Mouse (Mus musculus) testis, postnatal 10 days (tissue): ENCODE results near the gene Cep135.
A peak's percentile ranks its signal among the peaks of the same experiment; 100 is the strongest.

Experiments used
- DNase-seq: peaks from one replicate; pipeline ENCODE4 v3.0.0; 2021; ENCODE audit warnings: low spot score

Cep135 gene

DNA sequence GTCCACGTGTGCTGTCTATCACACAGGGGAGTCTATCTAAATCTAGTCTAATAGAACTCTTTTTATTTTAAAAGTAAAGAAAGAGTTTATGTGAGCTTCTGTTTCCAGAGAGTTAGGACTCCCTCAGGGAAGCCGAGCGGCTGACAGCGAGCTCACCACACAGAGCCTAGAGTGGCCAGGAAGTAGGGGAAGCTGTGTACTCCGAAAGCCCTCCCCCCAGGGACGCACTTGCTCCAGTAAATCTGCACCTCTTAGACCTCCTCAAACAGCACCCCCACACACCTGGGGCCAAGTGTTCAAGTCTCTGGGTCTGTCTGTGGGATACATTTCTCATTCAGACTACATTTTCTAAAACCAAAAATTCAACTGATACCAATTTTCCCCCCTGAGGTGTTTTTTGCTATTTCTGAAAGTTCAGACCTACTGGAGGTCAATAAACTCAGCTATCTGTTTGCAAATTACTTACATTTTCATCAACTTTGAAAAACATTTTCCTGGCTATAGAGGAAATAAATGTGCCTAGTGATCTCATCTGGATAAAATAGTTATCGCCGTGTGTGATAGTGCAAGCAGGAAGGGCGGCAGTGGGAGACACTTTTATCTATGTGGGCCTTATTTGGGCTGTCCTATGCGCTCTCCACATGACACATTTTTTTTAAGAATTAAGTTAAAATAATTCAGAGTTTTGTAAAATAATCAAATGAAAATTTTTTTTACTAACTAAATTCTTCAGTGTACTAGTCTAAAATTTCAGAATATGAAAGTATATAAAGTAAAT is 56.8 kb downstream of the Cep135 start:
- no peak for DNase-seq

DNA sequence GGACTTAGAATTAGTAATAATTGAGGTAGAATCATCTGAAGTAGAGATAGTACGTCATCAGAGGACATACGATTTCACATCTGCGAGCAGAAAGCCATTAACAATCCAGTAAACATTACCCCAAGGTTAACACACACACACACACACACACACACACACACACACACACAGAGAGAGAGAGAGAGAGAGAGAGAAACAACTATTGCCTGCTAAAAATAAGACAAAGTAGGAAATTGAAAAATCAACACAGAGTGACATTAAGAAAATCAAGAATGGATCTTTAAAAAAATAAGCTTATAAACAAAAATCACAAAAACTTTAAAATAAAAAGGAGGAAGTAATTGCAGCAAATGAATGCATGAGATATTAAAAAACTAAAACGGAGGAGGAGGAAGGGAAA is 61.4 kb downstream of the Cep135 start:
- DNase-seq, result no peak

DNA sequence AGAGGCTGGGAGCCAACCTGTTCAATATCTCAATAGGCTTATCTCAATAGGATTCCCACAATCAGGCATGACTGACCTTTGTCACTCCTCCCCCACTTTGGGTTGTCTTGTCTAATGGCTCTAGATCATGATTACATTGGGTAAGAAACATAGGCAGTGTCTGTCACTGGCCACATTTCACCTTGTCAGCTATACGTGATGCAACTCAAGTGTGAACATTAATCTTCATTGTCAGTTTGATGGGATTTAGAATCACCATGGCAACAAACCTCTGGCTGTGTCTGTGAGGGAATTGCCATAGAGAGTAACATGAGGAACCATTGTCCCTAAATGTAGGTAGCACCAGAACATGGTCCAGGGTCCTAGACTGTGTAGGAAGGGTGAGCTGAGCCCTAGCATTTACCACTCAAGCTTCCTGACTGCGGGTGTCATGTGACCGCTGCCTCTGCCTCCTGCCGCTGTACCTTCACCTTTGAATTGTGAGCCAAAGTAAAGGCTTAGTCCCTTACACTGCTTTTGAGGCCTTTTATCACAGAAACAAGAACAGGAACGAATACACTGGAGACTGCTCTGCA is 62.7 kb downstream of the Cep135 start:
- no peak for DNase-seq

- DNase-seq, result no peak
These were observed 67.7 kb downstream of the Cep135 start, which contains the start of gene C530008M17Rik for GRCm38 (mm10) chr5:76656212-76656611. TSS of gene C530008M17Rik (plus strand) at chr5:76656512.

DNA sequence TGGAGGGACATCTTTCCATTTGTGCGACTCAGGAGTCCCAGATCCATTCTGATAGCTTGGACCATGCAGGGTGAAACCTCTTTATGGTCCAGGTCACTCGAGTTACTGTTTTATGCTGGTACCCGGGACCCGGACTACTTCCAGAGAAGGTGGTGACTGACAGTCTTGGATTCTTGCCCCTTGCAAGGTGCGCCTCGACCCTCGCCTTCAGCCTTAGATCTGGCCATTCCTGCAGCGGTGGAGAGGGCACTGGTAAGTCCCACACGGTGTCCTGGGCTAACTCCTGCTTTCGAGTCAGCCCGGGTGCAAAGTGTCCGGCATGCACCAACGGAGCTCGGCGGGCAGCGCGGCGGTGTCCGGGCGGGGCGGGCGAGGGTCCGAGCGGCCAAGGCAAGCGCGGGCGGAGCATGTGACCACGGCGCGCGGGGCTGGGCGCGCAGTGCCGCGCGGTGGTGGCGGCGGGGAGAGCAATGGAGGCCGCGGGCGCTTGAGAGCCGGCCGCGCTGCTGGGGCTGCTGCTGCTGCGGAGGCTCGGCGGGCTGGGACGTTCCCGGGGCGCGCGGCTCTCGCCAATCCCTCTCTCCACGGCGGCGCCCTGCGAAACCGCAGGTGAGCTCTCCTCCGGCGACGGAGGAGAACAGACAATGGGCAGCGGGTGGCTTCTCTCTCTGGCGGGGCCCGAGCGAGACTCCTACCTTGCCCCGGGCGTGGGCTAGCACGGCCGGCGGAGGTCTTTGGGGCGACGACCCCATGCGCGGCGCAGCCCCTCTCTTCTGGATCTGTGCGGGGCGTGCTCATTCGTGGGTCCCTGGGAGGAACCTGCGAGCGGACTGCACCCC is 69.0 kb downstream of the Cep135 start:
- DNase-seq, result peak; percentile 81

DNA sequence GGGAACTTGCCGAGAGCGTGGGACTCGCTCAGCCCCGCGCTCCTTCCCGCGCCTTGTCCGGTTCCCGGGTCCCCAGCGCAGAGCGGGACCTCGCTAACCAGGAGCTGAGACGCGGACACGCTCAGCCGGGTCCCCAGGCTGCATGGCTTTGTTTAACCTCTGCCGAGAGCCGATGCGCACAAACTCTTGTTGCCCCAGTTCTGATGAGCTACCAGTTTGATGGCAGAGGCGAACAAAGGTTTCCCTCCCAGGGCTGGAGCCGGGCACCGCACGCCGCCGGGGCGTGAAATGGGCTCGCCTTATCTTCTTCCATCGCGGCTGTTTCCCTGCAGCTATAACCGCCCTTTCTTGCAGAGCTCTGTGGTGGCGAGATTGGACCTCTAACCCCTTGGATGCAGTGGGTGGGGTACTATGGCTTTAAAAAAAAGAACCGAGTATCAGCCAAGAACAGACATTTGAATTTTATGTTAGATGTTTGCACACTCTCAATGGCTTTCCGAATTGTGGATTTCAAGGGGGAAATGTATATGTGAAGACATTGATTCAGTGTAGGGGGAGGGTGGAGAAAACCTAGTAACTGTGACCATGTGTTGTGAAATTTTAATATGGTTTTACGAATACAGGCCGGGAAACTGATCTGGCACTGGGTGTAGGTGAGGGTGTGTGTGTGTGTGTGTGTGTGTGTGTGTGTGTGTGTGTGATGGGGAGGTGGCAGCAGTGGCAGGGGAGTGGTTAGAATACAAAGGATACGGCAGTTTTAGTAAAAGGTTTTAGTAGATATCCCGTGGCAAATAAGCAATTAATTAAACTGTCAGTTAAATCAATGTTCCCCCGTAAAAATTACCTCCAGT is 69.8 kb downstream of the Cep135 start:
- peak; percentile 53 for DNase-seq

DNA sequence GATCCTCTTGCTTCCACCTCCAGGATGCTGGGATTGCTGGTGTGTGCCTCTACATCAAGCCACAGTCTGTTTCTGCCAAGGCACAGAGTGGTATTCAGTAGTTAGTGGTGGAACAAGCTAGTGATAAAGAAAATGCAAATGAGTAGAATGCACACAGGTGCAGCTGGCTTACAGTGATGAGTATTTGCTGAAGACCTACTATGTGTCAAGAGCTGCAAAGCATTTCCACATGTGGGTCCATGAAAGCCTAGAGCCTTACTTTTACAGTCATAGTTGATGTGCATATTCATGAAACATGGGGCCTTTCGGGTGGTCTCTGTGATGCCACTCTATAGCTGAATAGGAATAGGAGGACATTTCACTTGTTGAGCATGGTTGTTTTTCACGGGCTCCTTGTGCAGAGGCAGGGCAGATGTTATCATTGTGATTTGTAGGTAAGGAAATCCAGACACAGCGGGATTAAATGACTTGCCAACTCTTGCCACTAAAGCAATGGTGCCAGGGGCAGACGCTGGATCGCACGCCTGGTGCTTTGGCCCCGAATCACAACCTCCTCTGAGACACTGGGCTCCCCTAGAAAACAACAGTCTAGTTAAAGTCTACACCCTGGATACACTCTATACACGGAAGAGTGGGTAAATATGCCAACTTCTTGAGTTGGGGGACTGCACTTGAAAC is 71.6 kb downstream of the Cep135 start:
- no peak for DNase-seq

- DNase-seq, result no peak
These were observed 72.8 kb downstream of the Cep135 start for GRCm38 (mm10) chr5:76661310-76661709.

- no peak for DNase-seq
These were observed 76.4 kb downstream of the Cep135 start for GRCm38 (mm10) chr5:76664936-76665335.

DNA sequence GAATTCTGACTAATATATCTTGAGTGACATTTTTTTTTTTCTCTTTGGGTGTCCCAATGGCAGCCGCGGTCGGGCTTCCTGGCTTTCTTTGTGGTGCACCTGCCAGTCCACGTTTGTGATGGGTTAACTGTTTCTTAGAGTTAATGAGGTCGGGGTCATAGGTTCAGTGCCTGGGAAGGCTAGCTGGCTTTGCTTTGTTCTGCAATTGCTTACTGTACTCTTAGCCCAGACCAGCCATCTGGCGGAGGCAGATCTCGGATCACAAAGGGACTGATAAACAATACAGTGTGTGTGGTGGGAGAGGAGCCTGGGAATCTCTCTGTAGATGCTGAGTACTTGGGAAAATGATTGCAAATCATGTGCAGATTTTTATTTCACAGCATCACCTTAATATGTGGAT is 76.9 kb downstream of the Cep135 start:
- no peak for DNase-seq

- DNase-seq, result no peak
These were observed 77.7 kb downstream of the Cep135 start for GRCm38 (mm10) chr5:76666026-76666756.

DNA sequence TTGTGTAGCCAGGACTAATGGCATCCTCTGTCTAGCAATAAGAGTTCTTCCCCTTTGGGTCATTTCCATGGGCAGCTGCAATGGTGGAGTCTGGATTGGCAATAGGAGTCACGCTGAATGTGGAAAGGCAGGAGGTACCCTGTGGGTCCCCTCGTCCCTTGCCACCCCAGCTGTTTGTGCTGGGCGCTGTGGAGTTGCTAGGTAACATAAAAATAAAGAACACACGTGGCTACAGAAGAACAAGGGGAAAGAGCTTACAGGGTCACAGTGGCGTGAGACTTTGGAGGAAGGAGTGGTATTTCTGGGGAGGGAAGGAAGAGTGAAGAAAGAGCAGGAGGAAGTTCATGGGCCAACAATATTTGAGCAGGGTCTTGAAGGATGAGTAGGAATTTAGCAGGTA is 79.6 kb downstream of the Cep135 start:
- no peak for DNase-seq

DNA sequence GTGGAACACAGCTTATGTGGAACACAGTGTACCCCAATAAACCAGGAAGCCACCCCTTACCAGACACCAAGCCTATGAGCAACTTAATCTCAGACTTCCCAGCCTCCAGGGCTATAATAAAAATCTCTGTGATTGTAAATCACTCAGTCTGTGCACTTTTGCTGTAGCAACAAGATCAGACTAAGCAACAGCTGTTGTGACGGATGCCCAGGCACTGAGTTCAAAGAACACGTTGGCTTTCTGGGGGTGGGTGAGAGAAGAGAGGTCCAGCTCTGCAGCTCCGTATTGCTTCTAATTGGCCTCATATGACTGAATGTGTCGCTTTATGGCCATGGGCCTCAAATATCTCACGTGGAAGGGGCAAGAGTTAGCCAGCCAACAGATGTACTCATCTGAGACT is 80.0 kb downstream of the Cep135 start:
- no peak for DNase-seq

DNA sequence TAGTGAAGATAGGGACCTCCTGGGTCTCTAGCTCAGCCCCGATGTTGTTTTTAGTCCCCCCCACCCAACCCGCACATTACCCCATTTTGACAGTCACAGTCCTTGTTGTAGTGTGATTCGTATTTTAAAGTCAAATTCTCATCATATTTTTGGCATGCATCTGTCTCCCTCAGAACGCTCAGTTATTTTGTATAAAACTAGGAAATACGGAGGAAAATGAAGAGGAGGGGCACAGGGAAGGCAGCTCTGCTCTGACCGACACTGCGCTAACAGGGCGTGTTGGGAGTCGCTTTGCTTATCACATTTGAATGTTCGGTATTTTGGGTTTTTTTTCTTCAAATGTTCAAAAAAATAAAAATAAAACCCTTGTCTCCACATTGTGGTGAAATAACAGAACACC is 81.7 kb downstream of the Cep135 start:
- DNase-seq, result no peak

DNA sequence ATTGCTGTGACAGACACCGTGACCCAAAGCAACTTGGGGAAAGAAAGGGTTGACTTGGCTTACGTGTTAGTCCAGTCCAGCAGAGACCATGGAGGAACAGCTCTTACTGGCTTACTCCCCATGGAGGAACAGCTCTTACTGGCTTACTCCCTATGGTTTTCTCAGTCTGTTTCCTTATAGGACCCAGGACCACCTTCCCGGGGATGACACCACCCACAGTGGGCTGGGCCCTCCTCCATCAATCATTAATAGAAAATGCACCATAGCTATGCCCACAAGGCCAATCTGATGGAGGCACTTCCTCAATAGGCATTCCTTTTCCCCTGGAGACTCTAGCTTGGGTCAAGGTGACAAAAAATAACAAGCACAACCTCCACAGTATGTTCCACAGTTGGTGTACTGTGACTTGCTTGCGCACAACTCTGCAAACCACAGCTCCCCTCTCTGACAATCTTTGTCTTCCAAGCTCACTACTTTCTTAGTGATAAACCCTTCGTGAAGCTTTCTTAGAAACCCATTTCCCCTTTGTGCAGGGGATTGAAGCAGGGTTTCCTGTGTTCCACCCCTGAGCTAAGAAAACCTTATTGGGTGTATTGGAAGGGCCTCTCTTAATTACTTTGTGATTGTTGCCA is 85.6 kb downstream of the Cep135 start:
- DNase-seq, result no peak

DNA sequence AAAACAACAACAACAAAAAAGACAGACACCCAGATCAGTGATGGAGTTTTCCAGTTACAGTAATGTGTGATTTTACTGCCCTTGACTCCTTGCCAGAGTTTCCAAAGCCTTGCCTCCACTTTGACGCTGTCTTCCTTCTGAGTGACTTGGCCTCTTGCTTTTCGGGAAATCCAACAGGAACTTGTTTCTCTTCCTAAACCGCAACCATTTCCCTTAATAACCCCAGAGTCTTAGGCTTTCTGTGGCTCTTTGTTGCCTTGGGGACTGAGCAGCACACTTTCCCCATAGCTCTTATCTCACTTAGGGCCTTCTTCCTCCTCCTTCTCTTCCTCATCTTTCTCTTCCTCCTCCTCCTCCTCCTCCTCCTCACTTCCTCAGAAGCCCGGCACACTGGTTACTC is 86.9 kb downstream of the Cep135 start:
- no peak for DNase-seq

DNA sequence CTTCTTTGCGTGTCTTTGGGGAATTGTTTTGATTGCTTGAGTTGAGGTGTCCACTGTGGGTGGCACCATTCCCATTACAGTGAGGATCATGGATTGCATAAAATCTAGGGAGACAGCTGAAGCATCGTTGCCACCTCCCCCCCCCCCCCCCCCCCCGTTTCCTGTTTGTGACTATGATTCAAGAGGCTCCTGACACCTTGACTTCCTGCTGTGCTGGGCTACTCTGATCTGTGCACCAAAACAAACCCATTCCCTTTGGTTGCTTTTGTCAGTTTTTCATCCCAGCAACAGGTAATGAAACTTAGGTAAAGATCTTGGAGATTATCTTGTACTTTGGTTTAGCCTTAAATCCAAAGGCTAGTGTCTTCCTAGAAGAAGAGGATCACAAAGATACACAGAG is 92.5 kb downstream of the Cep135 start:
- DNase-seq, result no peak

DNA sequence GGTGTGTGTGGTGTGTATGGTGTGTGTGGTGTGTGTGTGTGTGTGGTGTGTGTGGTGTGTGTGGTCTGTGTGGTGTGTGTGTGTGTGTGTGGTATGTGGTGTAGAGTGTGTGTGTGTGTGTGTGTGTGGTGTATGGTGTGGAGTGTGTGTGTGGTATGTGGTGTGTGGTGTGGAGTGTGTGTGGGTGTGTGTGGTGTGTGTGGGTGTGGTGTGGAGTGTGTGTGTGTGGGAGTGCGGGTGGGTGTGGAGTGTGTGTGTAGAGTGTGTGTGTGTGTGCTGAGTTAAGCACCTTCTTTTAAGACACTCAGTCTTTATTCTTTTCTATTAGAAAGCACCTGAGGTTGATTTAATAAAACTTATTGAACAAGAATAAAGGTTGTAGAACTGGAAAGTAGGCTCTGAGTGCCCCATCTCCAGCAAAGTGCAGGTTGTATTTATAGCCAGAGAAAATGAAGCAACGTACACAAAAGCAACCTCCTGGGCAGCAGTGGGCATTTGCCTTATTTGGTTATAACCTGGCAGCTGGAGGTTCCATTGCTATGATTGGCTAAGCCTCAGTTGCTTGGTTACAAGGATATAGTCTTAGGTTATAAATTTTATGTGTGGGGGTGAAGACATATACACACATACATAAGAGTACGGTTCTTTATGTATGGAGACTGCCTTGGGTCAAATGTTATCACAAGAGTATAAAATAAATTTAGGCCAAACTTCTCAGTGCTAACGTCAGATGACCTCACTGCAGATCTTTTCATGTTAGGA is 93.6 kb downstream of the Cep135 start:
- no peak for DNase-seq

GRCm38 (mm10) chr5:76683455-76683854 is 95.0 kb downstream of the Cep135 start:
- DNase-seq, result no peak
